Mouse (Mus musculus) kidney, postnatal 0 days (tissue): ENCODE data around the gene Gm11273. TPM values are rescaled to one million over a fixed set of nuclear protein-coding genes. Genes with fewer than 3 reads are reported as not detected.
"Not testable (repeated sequence)": the region's sequence is repeated elsewhere in the genome, so short reads cannot be mapped to it uniquely, and the experiment has no call there.

Experiments used
- ATAC-seq: fragments of 200-750 bp; cut with Nextera tagmentation; replicated peaks from 2 replicates; pipeline ENCODE4 v1.8.0; 2017; ENCODE audit warnings: low read depth, moderate number of reproducible peaks, moderate TSS enrichment, moderate library complexity; ENCODE audit not compliant: low FRiP score
- DNase-seq: peaks from one replicate; pipeline ENCODE4 v3.0.0-alpha.2; 2016; ENCODE audit warnings: low spot score
- H3K27ac ChIP-seq: fragments of 300-500 bp; sonication (generic); 2 replicates; pipeline ENCODE4 v1.5.1; 2014; ENCODE audit warnings: mild to moderate bottlenecking
- H3K27me3 ChIP-seq: fragments of 300-500 bp; sonication (generic); 2 replicates; pipeline ENCODE4 v1.6.1; 2014; ENCODE audit warnings: low read length, mixed read lengths; ENCODE audit not compliant: insufficient read depth
- H3K36me3 ChIP-seq: fragments of 300-500 bp; sonication (generic); 2 replicates; pipeline ENCODE4 v1.6.1; 2014; ENCODE audit warnings: low read length, mixed read lengths; ENCODE audit not compliant: insufficient read depth
- H3K4me1 ChIP-seq: fragments of 300-500 bp; sonication (generic); replicated peaks from 2 replicates; pipeline ENCODE4 v1.6.1; 2014; ENCODE audit warnings: antibody characterized with exemption, low read length, mixed read lengths; ENCODE audit not compliant: insufficient read depth
- H3K4me2 ChIP-seq: fragments of 300-500 bp; sonication (generic); 2 replicates; pipeline ENCODE4 v1.6.1; 2014; ENCODE audit warnings: mild to moderate bottlenecking, low read length, moderate library complexity, mixed read lengths
- H3K4me3 ChIP-seq: fragments of 300-500 bp; sonication (generic); replicated peaks from 2 replicates; pipeline ENCODE4 v1.5.1; 2014; ENCODE audit warnings: low read depth, low read length
- H3K9ac ChIP-seq: fragments of 300-500 bp; sonication (generic); 2 replicates; pipeline ENCODE4 v1.6.1; 2014; ENCODE audit warnings: low read depth, low read length
- H3K9me3 ChIP-seq: fragments of 300-500 bp; sonication (generic); replicated peaks from 2 replicates; pipeline ENCODE4 v1.6.1; 2016; ENCODE audit warnings: low read length, inconsistent platforms, mixed read lengths
- CTCF ChIP-seq: IDR thresholded peaks from 2 replicates; pipeline ENCODE4 v1.5.1; 2016; ENCODE audit warnings: antibody characterized with exemption, low read depth, mild to moderate bottlenecking, moderate library complexity
- WGBS: fragments of 180-500 bp; shearing (Covaris S2); extraction: QIAGEN DNeasy Blood & Tissue Kit; methylation state at CpG from one replicate; pipeline ENCODE4 v1.1.7; 2014; 5-methylcytosine and 5-hydroxymethylcytosine counted together
- polyA plus RNA-seq: library from polyadenylated mRNA; unstranded; fragments of >200 nt; fragmentation: Nextera tagmentation; extraction: Ambion mirVana; gene quantifications from 2 replicates; pipeline ENCODE4 v1.2.1, GENCODE M21; 2015

Gm11273 gene
- polyA plus RNA-seq, 1 experiment from 2014 or later: 18.1 TPM

DNA sequence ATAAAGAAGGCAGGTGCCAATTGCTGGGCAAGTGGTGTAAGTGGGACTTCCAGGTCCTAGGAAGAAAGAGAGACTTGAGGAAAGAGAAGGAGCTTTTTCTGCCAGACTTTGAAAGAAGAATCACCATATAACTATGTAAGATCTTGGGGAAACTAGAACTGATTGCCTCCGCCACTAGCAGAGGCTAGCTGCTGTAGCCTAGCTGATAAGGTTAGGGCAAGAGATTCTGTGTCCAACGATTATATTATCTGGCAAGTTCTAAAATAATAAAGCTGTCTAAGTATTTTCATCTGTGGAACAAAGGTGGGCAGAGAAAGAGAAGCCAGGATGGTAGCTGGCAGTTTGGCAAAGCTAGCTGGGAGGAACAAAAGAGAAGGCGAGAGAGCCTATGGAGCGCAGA lies 28.8 kb downstream of the Gm11273 start:
- WGBS: 42% methylated on average over 4 of the region's 4 CpGs
- ATAC-seq (no peak), DNase-seq (no peak)
- Histone ChIP-seq H3K4me3 (no peak overlapping the region), H3K36me3 (no peaks in the 10 kb centered on the region), H3K27me3 (no peaks in the 10 kb centered on the region), H3K27ac (no peak overlapping the region), H3K9me3 (no peaks in the 10 kb centered on the region), H3K4me2 (no peak overlapping the region), H3K9ac (no peak overlapping the region), H3K4me1 (no peaks in the 10 kb centered on the region)
- no peak for TF ChIP-seq CTCF

DNA sequence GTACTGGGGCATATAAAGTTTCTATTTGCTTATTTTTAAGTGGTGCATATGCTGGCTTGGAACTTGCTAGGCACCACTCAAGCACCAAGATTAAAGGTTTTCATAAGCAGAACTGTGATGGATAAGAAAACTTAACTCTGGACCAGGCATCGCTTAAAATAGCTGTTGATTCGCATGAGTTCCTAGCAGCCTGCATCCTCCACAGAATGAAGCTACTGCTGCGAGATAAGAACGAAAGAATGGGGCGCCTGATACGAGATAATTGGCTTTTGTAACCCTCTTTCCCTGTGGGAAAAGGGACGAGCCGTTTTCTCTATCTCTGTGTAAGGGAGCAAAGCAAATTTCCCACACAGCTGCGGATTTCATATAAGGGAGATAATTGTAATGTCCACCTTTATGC lies 32.1 kb downstream of the Gm11273 start:
- TF ChIP-seq CTCF: no peak
- H3K4me3 ChIP-seq: no peak overlapping the region
- no peak for ATAC-seq

DNA sequence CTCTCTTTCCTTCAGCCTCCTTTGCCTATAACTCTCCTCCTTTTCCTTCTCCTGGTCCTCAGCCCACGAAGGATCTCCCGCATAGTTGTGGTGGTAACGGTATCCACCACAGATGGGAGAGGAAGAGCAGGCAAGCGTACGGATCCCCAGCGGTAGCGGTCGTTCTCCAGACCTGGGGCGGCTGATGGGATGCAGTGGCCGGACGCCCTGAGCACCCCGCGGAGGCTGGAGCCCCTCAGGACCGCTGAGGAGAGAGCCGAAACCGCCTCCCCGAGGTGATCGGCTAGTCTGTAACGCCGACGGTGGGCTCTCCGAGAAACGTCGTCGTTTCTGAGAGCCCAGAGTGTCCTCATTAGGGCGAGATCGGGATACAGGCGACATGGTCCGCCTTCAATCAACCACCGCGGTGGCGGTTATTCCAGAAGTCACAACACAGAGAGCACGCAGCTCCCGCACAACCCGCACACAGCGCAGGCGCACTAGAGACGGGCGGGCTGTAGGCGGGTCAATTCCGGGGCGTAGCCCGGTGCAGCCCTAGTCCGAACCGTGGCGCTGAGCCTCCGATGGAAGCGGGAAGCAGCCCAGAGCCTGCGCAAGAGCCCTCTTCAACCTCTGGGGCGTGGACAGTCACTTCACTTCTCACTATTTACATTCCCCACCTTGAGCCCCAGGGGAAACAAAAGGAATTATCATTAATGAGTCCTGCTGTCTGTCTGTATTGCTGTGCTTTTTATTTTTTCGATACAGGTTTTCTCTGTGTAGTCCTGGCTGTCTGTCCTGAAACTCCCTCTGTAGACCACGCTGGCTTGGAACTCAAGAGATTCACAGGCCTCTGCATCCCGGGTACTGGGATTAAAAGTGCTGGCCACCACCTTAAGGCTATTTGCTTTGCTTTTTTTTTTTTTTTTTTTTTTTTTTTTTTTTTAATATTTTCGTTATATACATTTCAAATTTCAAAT lies 32.9 kb downstream of the Gm11273 start, which contains the start of gene Nkapl:
Nkapl (minus strand) TSS at position 449 of the 959 bp plus-strand sequence.
- no peaks in the 10 kb centered on the region for H3K4me1 ChIP-seq
- no peaks in the 10 kb centered on the region for H3K36me3 ChIP-seq
- H3K9me3 ChIP-seq: no peaks in the 10 kb centered on the region
- H3K4me2 ChIP-seq: peak within 1 kb of the TSS; percentile 85
- TF ChIP-seq CTCF: no peak
- peak; percentile 96 for ATAC-seq
- peak within 1 kb of the TSS; percentile 55 for H3K9ac ChIP-seq
- H3K4me3 ChIP-seq: peak within 1 kb of the TSS; percentile 55
- no peak within 1 kb of the TSS for H3K27ac ChIP-seq
- WGBS: under 1% methylated on average over 54 of the region's 54 CpGs
- DNase-seq: peak; percentile 89
- H3K27me3 ChIP-seq: no peaks in the 10 kb centered on the region

More for the DNA sequence above, 32.1 kb downstream of the Gm11273 start:
- Histone ChIP-seq H3K4me1 (no peaks in the 10 kb centered on the region), H3K9ac (no peak overlapping the region), H3K27me3 (no peaks in the 10 kb centered on the region), H3K27ac (no peak overlapping the region), H3K4me2 (peak overlapping the region; percentile 85; the same call in 1 of the 2 replicates), H3K9me3 (no peaks in the 10 kb centered on the region), H3K36me3 (no peaks in the 10 kb centered on the region)
- DNase-seq: no peak
- WGBS: 36% methylated on average over 9 of the region's 9 CpGs

DNA sequence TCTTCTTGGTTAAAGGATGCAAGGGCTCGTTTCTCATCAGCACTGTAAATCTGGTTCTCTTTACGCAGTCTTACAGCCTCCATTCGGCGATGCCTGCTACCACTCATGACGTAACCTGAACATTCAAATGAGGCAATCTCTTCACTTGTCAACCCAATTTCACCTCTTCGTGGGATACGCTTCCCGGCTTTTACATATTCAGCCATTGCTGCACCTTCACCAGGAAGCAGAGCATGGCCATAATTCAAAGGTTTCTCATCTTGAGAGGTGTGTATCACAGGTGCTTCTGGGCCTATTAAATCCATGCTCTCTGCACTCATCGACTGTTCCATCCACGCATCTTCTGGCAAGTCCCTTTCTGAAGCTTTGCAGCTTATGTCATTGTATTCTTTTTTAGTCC lies 33.9 kb downstream of the Gm11273 start:
- Histone ChIP-seq H3K4me1 (no peaks in the 10 kb centered on the region), H3K4me3 (no peak overlapping the region), H3K4me2 (no peak overlapping the region), H3K9ac (no peak overlapping the region), H3K36me3 (no peaks in the 10 kb centered on the region), H3K9me3 (no peaks in the 10 kb centered on the region), H3K27me3 (no peaks in the 10 kb centered on the region), H3K27ac (no peak overlapping the region)
- no peak for TF ChIP-seq CTCF
- WGBS: 85% methylated on average over 10 of the region's 10 CpGs
- ATAC-seq (no peak), DNase-seq (no peak)

DNA sequence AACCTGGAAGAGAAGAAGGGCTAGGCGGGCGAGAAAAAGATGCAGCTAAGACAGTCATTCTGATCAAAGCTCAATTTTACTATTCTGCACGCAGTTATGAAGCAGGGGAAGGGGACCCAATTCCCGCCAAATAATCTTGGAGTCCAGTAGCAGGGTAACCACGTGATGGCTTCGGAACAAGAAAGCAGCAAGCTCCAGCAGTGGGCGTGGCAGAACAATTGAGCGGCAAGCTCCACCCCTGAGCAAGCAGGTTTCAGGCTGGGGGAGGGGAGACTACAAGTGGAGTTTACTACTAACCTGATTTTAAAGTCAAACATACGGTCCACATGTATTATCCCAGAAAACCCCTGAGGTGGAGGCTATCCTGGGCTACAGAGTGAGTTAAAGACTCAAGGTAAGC lies 38.7 kb downstream of the Gm11273 start:
- H3K27me3 ChIP-seq, H3K9me3 ChIP-seq, H3K4me3 ChIP-seq, H3K4me2 ChIP-seq, DNase-seq, H3K9ac ChIP-seq, H3K4me1 ChIP-seq, H3K27ac ChIP-seq, ATAC-seq, H3K36me3 ChIP-seq: not testable (repeated sequence)
- WGBS: 53% methylated on average over 9 of the region's 9 CpGs

DNA sequence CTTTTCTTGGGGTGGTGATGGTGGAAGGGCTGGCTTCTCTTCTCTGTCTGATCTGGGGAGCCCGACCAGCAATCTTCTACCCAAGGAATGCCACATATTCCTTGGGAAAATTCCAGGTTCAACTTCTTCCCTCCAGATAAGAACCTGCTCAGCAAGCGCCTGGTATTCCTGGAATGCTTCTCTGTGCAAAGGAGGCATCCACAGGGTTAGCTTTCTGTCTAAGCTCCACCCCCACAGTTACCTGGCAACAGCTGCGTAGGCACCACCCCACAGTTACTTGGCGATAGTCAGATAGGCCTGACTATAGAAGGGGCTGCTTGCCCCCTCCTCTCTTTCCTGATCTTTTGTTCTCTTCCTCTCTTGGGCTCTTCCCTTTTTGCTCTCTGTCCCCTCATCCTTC lies 44.9 kb downstream of the Gm11273 start:
- peak; percentile 51; the same call in 1 of the 2 replicates for ATAC-seq
- no peak overlapping the region for H3K4me2 ChIP-seq
- H3K9ac ChIP-seq: no peak overlapping the region
- no peaks in the 10 kb centered on the region for H3K4me1 ChIP-seq
- 13% methylated on average over 4 of the region's 4 CpGs for WGBS
- TF ChIP-seq CTCF: no peak
- H3K36me3 ChIP-seq: 0 out of 2 replicates have a peak, but pooled peaks cover 3% of the 10 kb centered on the region
- H3K27me3 ChIP-seq: no peaks in the 10 kb centered on the region
- DNase-seq: peak; percentile 37
- H3K4me3 ChIP-seq: no peak overlapping the region
- no peaks in the 10 kb centered on the region for H3K9me3 ChIP-seq
- H3K27ac ChIP-seq: 0 out of 2 replicates have a peak overlapping the region, but pooled peaks have one; percentile 36
